Mouse (Mus musculus): ENCODE results near the gene Kat5. TPM values are rescaled to one million over a fixed set of nuclear protein-coding genes. Genes with fewer than 3 reads are reported as not detected.

The Kat5 gene
- polyA plus RNA-seq, 1 experiment from 2014 or later = 40.0 TPM

GRCm38 (mm10) chr19:5647791-5648190 lies 37.8 kb upstream of the Kat5 start:
- Histone ChIP-seq H3K27ac (ENCODE audit: low read depth, low read length) (no peak overlapping the region), H3K27me3 (ENCODE audit: control insufficient read depth, insufficient read depth, low read length) (no peaks in the 10 kb centered on the region; the same call in 1 of the 2 replicates), H3K9ac (ENCODE audit: low read length) (no peak overlapping the region), H3K9me3 (ENCODE audit: control insufficient read depth, low read length) (no peaks in the 10 kb centered on the region), H3K36me3 (ENCODE audit: control insufficient read depth, insufficient read depth, low read length) (peaks cover 12% of the 10 kb centered on the region), H3K4me2 (no peak overlapping the region), H3K4me1 (ENCODE audit: control insufficient read depth, insufficient read depth, low read length) (peaks cover 10% of the 10 kb centered on the region), H3K4me3 (ENCODE audit: low read depth, low read length) (no peak overlapping the region)
- DNase-seq (ENCODE audit: low spot score, missing footprints) (no peak), ATAC-seq (ENCODE audit: low FRiP score) (no peak)
- 94% methylated on average over 6 of the region's 6 CpGs for WGBS

GRCm38 (mm10) chr19:5646731-5647330 lies 36.8 kb upstream of the Kat5 start:
- WGBS = 95% methylated on average over 8 of the region's 8 CpGs
- Histone ChIP-seq H3K4me3 (ENCODE audit: low read depth, low read length) (no peak overlapping the region), H3K9me3 (ENCODE audit: control insufficient read depth, low read length) (no peaks in the 10 kb centered on the region), H3K4me2 (no peak overlapping the region), H3K36me3 (ENCODE audit: control insufficient read depth, insufficient read depth, low read length) (peaks cover 17% of the 10 kb centered on the region), H3K9ac (ENCODE audit: low read length) (no peak overlapping the region), H3K27me3 (ENCODE audit: control insufficient read depth, insufficient read depth, low read length) (no peaks in the 10 kb centered on the region), H3K4me1 (ENCODE audit: control insufficient read depth, insufficient read depth, low read length) (peaks cover 10% of the 10 kb centered on the region), H3K27ac (ENCODE audit: low read depth, low read length) (no peak overlapping the region)
- DNase-seq (ENCODE audit: low spot score, missing footprints) (no peak), ATAC-seq (ENCODE audit: low FRiP score) (no peak)

- H3K27ac ChIP-seq (ENCODE audit: low read depth, low read length) = no peak overlapping the region
- peaks cover 30% of the 10 kb centered on the region for H3K36me3 ChIP-seq (ENCODE audit: control insufficient read depth, insufficient read depth, low read length)
- H3K27me3 ChIP-seq (ENCODE audit: control insufficient read depth, insufficient read depth, low read length) = no peaks in the 10 kb centered on the region
- peaks cover 10% of the 10 kb centered on the region for H3K4me1 ChIP-seq (ENCODE audit: control insufficient read depth, insufficient read depth, low read length)
- no peak overlapping the region for H3K9ac ChIP-seq (ENCODE audit: low read length)
- 97% methylated on average over 9 of the region's 9 CpGs for WGBS
- no peak for ATAC-seq (ENCODE audit: low FRiP score)
- no peak overlapping the region for H3K4me2 ChIP-seq
- no peak overlapping the region for H3K4me3 ChIP-seq (ENCODE audit: low read depth, low read length)
- no peaks in the 10 kb centered on the region for H3K9me3 ChIP-seq (ENCODE audit: control insufficient read depth, low read length)
- DNase-seq (ENCODE audit: low spot score, missing footprints) = no peak
Measured at GRCm38 (mm10) chr19:5645280-5645679, 35.2 kb upstream of the Kat5 start.

- Histone ChIP-seq H3K4me3 (ENCODE audit: low read depth, low read length) (no peak overlapping the region), H3K9me3 (ENCODE audit: control insufficient read depth, low read length) (no peaks in the 10 kb centered on the region), H3K27ac (ENCODE audit: low read depth, low read length) (no peak overlapping the region), H3K4me1 (ENCODE audit: control insufficient read depth, insufficient read depth, low read length) (peaks cover 9% of the 10 kb centered on the region), H3K9ac (ENCODE audit: low read length) (no peak overlapping the region), H3K27me3 (ENCODE audit: control insufficient read depth, insufficient read depth, low read length) (no peaks in the 10 kb centered on the region), H3K36me3 (ENCODE audit: control insufficient read depth, insufficient read depth, low read length) (peaks cover 23% of the 10 kb centered on the region), H3K4me2 (no peak overlapping the region)
- 92% methylated on average over 8 of the region's 8 CpGs for WGBS
- ATAC-seq (ENCODE audit: low FRiP score) (no peak), DNase-seq (ENCODE audit: low spot score, missing footprints) (no peak)
Measured at GRCm38 (mm10) chr19:5641641-5642040, 31.6 kb upstream of the Kat5 start.

- H3K27me3 ChIP-seq (ENCODE audit: control insufficient read depth, insufficient read depth, low read length) = no peaks in the 10 kb centered on the region
- no peak overlapping the region for H3K27ac ChIP-seq (ENCODE audit: low read depth, low read length)
- no peak for DNase-seq (ENCODE audit: low spot score, missing footprints)
- no peak for ATAC-seq (ENCODE audit: low FRiP score)
- 96% methylated on average over 17 of the region's 17 CpGs for WGBS
- no peaks in the 10 kb centered on the region for H3K9me3 ChIP-seq (ENCODE audit: control insufficient read depth, low read length)
- H3K9ac ChIP-seq (ENCODE audit: low read length) = no peak overlapping the region
- peaks cover 22% of the 10 kb centered on the region for H3K36me3 ChIP-seq (ENCODE audit: control insufficient read depth, insufficient read depth, low read length)
- H3K4me1 ChIP-seq (ENCODE audit: control insufficient read depth, insufficient read depth, low read length) = peaks cover 14% of the 10 kb centered on the region
- no peak overlapping the region for H3K4me2 ChIP-seq
- no peak overlapping the region for H3K4me3 ChIP-seq (ENCODE audit: low read depth, low read length)
Measured at GRCm38 (mm10) chr19:5641021-5641420, 31.0 kb upstream of the Kat5 start.

- WGBS = 79% methylated on average over 9 of the region's 9 CpGs
- no peak for ATAC-seq (ENCODE audit: low FRiP score)
- H3K27ac ChIP-seq (ENCODE audit: low read depth, low read length) = no peak overlapping the region
- no peak overlapping the region for H3K4me3 ChIP-seq (ENCODE audit: low read depth, low read length)
- H3K4me1 ChIP-seq (ENCODE audit: control insufficient read depth, insufficient read depth, low read length) = peaks cover 14% of the 10 kb centered on the region
- H3K9ac ChIP-seq (ENCODE audit: low read length) = no peak overlapping the region
- no peak overlapping the region for H3K4me2 ChIP-seq
- no peaks in the 10 kb centered on the region for H3K27me3 ChIP-seq (ENCODE audit: control insufficient read depth, insufficient read depth, low read length)
- no peak for DNase-seq (ENCODE audit: low spot score, missing footprints)
- H3K9me3 ChIP-seq (ENCODE audit: control insufficient read depth, low read length) = no peaks in the 10 kb centered on the region
- H3K36me3 ChIP-seq (ENCODE audit: control insufficient read depth, insufficient read depth, low read length) = peaks cover 22% of the 10 kb centered on the region
Measured at GRCm38 (mm10) chr19:5640339-5640738, 30.3 kb upstream of the Kat5 start.

GRCm38 (mm10) chr19:5638416-5639005 lies 28.5 kb upstream of the Kat5 start:
- Histone ChIP-seq H3K4me1 (ENCODE audit: control insufficient read depth, insufficient read depth, low read length) (peaks cover 14% of the 10 kb centered on the region), H3K9me3 (ENCODE audit: control insufficient read depth, low read length) (no peaks in the 10 kb centered on the region), H3K27me3 (ENCODE audit: control insufficient read depth, insufficient read depth, low read length) (no peaks in the 10 kb centered on the region), H3K9ac (ENCODE audit: low read length) (peak overlapping the region; percentile 87), H3K4me2 (peak overlapping the region; percentile 86), H3K4me3 (ENCODE audit: low read depth, low read length) (peak overlapping the region; percentile 80), H3K36me3 (ENCODE audit: control insufficient read depth, insufficient read depth, low read length) (peaks cover 19% of the 10 kb centered on the region), H3K27ac (ENCODE audit: low read depth, low read length) (no peak overlapping the region)
- ATAC-seq (ENCODE audit: low FRiP score) (no peak), DNase-seq (ENCODE audit: low spot score, missing footprints) (no peak)
- WGBS = 91% methylated on average over 18 of the region's 18 CpGs

GRCm38 (mm10) chr19:5637069-5638047 lies 27.3 kb upstream of the Kat5 start, which contains the start of gene Rela:
Rela (plus strand) TSS chr19:5637483.
- H3K36me3 ChIP-seq (ENCODE audit: control insufficient read depth, insufficient read depth, low read length) = peaks cover 16% of the 10 kb centered on the region
- under 1% methylated on average over 91 of the region's 109 CpGs for WGBS
- peak; percentile 89 for ATAC-seq (ENCODE audit: low FRiP score)
- H3K4me2 ChIP-seq = peak within 1 kb of the TSS; percentile 86
- peak within 1 kb of the TSS; percentile 87 for H3K9ac ChIP-seq (ENCODE audit: low read length)
- DNase-seq (ENCODE audit: low spot score, missing footprints) = peak; percentile 98
- no peaks in the 10 kb centered on the region for H3K9me3 ChIP-seq (ENCODE audit: control insufficient read depth, low read length)
- H3K27me3 ChIP-seq (ENCODE audit: control insufficient read depth, insufficient read depth, low read length) = no peaks in the 10 kb centered on the region
- H3K27ac ChIP-seq (ENCODE audit: low read depth, low read length) = peak within 1 kb of the TSS; percentile 73
- H3K4me3 ChIP-seq (ENCODE audit: low read depth, low read length) = peak within 1 kb of the TSS; percentile 80
- H3K4me1 ChIP-seq (ENCODE audit: control insufficient read depth, insufficient read depth, low read length) = peaks cover 14% of the 10 kb centered on the region

Data from midbrain, embryonic 11.5 days (tissue).